Mouse (Mus musculus) stomach, postnatal 0 days (tissue): Measurements from ENCODE around the gene Gucd1.

Experiments used
- CTCF ChIP-seq: IDR thresholded peaks from 2 replicates; pipeline ENCODE4 v1.5.1; 2016; ENCODE audit warnings: antibody characterized with exemption, low read depth, mild to moderate bottlenecking, moderate library complexity
- EP300 ChIP-seq: optimal IDR thresholded peaks from 2 replicates; pipeline ENCODE3; 2016; ENCODE audit warnings: antibody characterized with exemption

DNA sequence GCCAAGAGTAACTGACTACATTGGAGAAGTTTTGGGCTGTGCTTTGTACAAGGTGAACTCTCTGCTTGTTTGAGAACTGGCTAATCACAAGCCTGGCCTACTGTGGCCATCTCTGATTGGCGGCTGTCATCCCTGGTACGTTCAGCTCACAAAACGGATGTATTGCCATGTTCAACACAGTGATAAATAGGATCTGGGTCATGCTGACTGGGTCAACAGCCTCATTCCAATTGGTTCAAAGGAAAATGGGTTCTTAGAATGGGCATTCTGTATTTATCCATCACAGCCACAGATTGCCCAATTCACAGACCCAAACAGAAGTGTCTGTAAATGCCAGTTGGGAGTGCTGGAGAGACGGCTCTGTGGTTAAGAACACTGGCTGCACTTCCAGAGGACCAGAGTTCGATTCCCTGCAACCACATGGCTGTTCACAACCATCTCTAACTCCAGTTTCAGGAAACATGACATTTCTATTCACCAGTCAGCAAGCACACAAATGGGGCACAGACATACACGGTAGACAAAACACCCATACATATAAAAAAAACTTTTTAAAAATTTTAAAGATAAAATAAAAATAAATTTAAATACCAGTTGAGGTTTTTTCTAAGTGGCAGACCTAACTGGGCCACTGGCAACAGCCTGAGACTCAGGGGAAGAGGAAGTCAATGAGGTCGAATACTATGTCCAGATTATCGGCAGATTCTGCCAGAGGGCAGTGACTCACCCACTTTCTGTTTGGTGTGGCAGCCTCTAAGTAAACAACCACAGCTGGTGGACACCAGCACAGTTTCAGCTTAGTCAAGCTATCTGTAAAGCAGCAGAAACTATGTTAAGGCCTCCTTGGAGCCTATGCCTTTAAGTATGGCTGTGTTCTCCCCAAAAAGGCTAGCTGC, 13.3 kb downstream of the Gucd1 start:
- TF ChIP-seq CTCF = no peak
- no peak for TF ChIP-seq EP300
